Mouse (Mus musculus) megakaryocyte, embryonic 14.5 days (primary cell): ENCODE measurements at regions not wholly inside any gene's neighbourhood (a gene's known extent, or its start where the extent isn't known, plus 50 kb on each side); places are given as distances from the start of the nearest gene placed in this dataset.

Source experiments
- FLI1 ChIP-seq: IDR thresholded peaks from 2 replicates; pipeline ENCODE4 v1.6.1; 2012; ENCODE audit warnings: low read length, inconsistent platforms, mixed read lengths
- GATA1 ChIP-seq: IDR thresholded peaks from 3 replicates; pipeline ENCODE4 v1.6.1; 2012; ENCODE audit warnings: mixed read lengths, low read length, inconsistent platforms, borderline replicate concordance

DNA sequence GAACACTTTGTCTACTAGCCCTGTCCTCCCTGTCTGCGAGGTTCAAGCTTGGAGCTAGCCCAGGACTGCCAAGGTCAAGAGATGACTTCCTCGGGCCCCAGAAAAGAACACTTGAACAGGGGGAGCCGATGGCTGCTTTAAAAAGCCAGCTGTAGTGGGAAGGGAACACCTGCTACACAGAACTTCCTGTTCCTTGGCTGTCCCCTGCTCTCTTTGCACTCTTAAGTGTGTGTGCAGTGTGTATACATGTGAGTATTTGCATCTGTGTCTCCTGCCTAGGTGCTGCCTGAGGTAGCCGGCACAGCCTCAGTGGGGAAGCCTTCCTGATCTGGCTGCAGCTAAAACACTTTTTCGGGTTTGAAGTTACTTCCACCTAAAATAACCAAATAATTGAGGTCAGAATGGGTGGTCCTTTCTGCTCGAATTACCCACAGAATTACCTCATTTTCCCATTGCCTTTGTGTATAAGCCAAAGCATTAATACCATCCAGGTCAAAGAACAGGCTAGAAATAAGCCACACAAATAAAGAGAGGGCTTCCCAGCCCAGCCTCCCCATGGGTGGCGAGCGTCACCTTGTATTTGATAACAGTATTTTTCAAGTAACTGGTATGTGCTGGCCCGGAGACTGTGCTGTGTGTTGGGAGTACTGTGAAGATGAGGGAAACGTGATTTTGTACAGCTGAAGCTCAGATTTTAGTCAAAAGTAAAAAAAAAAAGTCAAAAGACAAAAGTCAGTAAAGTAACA, 84.2 kb upstream of the Lclat1 start:
- no peak for TF ChIP-seq GATA1
- TF ChIP-seq FLI1: no peak
